Mouse (Mus musculus) hindbrain, postnatal 0 days (tissue): Measurements from ENCODE around the gene Pcdh9. TPM values are rescaled to one million over a fixed set of nuclear protein-coding genes. Genes with fewer than 3 reads are reported as not detected.

Source experiments
- ATAC-seq: fragments of 200-750 bp; cut with Nextera tagmentation; 2 replicates; pipeline ENCODE4 v1.8.0; 2017; ENCODE audit warnings: mild to moderate bottlenecking, moderate TSS enrichment, moderate library complexity
- DNase-seq: peaks from one replicate; pipeline ENCODE4 v3.0.0-alpha.2; 2015; ENCODE audit warnings: low spot score
- H3K27ac ChIP-seq: fragments of 300-500 bp; sonication (generic); 2 replicates; pipeline ENCODE4 v1.5.1; 2014; ENCODE audit warnings: mild to moderate bottlenecking
- H3K27me3 ChIP-seq: fragments of 300-500 bp; sonication (generic); 2 replicates; pipeline ENCODE4 v1.6.1; 2014; ENCODE audit warnings: low read length, mixed read lengths; ENCODE audit not compliant: insufficient read depth
- H3K36me3 ChIP-seq: fragments of 300-500 bp; sonication (generic); 2 replicates; pipeline ENCODE4 v1.6.1; 2014; ENCODE audit warnings: low read length, mixed read lengths; ENCODE audit not compliant: insufficient read depth
- H3K4me1 ChIP-seq: fragments of 300-500 bp; sonication (generic); 2 replicates; pipeline ENCODE4 v1.6.1; 2014; ENCODE audit warnings: antibody characterized with exemption, low read length, mixed read lengths; ENCODE audit not compliant: insufficient read depth
- H3K4me2 ChIP-seq: fragments of 300-500 bp; sonication (generic); 2 replicates; pipeline ENCODE4 v1.6.1; 2014; ENCODE audit warnings: low read depth, mild to moderate bottlenecking, low read length, moderate library complexity, mixed read lengths
- H3K4me3 ChIP-seq: fragments of 300-500 bp; sonication (generic); 2 replicates; pipeline ENCODE4 v1.5.1; 2014; ENCODE audit warnings: low read length
- H3K9ac ChIP-seq: fragments of 300-500 bp; sonication (generic); replicated peaks from 2 replicates; pipeline ENCODE4 v1.6.1; 2014; ENCODE audit warnings: mild to moderate bottlenecking, low read length, moderate library complexity, mixed read lengths
- H3K9me3 ChIP-seq: fragments of 300-500 bp; sonication (generic); 2 replicates; pipeline ENCODE4 v1.6.1; 2016; ENCODE audit warnings: low read length, mixed read lengths
- CTCF ChIP-seq: IDR thresholded peaks from 2 replicates; pipeline ENCODE4 v1.5.1; 2016; ENCODE audit warnings: antibody characterized with exemption, control low read depth, low read depth
- WGBS: fragments of 180-500 bp; shearing (Covaris S2); extraction: QIAGEN DNeasy Blood & Tissue Kit; methylation state at CpG from one replicate; pipeline ENCODE4 v1.1.7; 2014; 5-methylcytosine and 5-hydroxymethylcytosine counted together
- polyA plus RNA-seq: library from polyadenylated mRNA; unstranded; fragments of >200 nt; fragmentation: Nextera tagmentation; extraction: Ambion mirVana; gene quantifications from 2 replicates; pipeline ENCODE4 v1.2.1, GENCODE M21; 2015
- total RNA-seq: library from RNA; depleted of rRNA; stranded (reverse); fragments of >200 nt; gene quantifications from 2 replicates; pipeline ENCODE4 v1.2.3, GENCODE M21; 2014; rRNA removed

The Pcdh9 gene
- total RNA-seq (129 and 178 TPM in 2 replicates), polyA plus RNA-seq (147 and 149 TPM in 2 replicates)

GRCm38 (mm10) chr14:93890519-93891370 lies at the start of gene Pcdh9:
Gene Pcdh9, minus strand, starts transcription at chr14:93890679.
- Histone ChIP-seq H3K9me3 (no peaks in the 10 kb centered on the region), H3K4me2 (peak within 1 kb of the TSS; percentile 86), H3K4me3 (peak within 1 kb of the TSS; percentile 72), H3K27me3 (no peaks in the 10 kb centered on the region), H3K4me1 (0 out of 2 replicates have a peak, but pooled peaks cover 3% of the 10 kb centered on the region), H3K27ac (peak within 1 kb of the TSS; percentile 86), H3K36me3 (no peaks in the 10 kb centered on the region), H3K9ac (peak within 1 kb of the TSS; percentile 68)
- DNase-seq (peak; percentile 97), ATAC-seq (peak; percentile 99)
- TF ChIP-seq CTCF = peak; percentile 51
- under 1% methylated on average over 50 of the region's 50 CpGs for WGBS

- Histone ChIP-seq H3K27me3 (no peaks in the 10 kb centered on the region), H3K36me3 (no peaks in the 10 kb centered on the region), H3K4me2 (no peak overlapping the region), H3K9me3 (no peaks in the 10 kb centered on the region), H3K4me1 (no peaks in the 10 kb centered on the region), H3K4me3 (no peak overlapping the region), H3K27ac (no peak overlapping the region), H3K9ac (no peak overlapping the region)
- 88% methylated on average over 1 of the region's 1 CpGs for WGBS
- TF ChIP-seq CTCF = no peak
- DNase-seq (no peak), ATAC-seq (no peak)
These were observed 16.4 kb upstream of the Pcdh9 start for GRCm38 (mm10) chr14:93906928-93907327.

GRCm38 (mm10) chr14:93898533-93898932 lies 8.1 kb upstream of the Pcdh9 start:
- Histone ChIP-seq H3K4me3 (no peak overlapping the region), H3K9ac (no peak overlapping the region), H3K36me3 (no peaks in the 10 kb centered on the region), H3K4me2 (no peak overlapping the region), H3K4me1 (no peaks in the 10 kb centered on the region), H3K27me3 (no peaks in the 10 kb centered on the region), H3K27ac (no peak overlapping the region), H3K9me3 (no peaks in the 10 kb centered on the region)
- peak; percentile 67 for TF ChIP-seq CTCF
- peak; percentile 74 for DNase-seq
- ATAC-seq = no peak

- no peak overlapping the region for H3K4me2 ChIP-seq
- H3K27ac ChIP-seq = no peak overlapping the region
- H3K4me3 ChIP-seq = no peak overlapping the region
- H3K4me1 ChIP-seq = no peaks in the 10 kb centered on the region
- H3K9ac ChIP-seq = no peak overlapping the region
- H3K9me3 ChIP-seq = no peaks in the 10 kb centered on the region
- no peak for ATAC-seq
- 94% methylated on average over 3 of the region's 3 CpGs for WGBS
- no peak for DNase-seq
- no peaks in the 10 kb centered on the region for H3K36me3 ChIP-seq
- no peak for TF ChIP-seq CTCF
- H3K27me3 ChIP-seq = no peaks in the 10 kb centered on the region
These were observed 4.7 kb upstream of the Pcdh9 start for GRCm38 (mm10) chr14:93895131-93895530.

GRCm38 (mm10) chr14:93891371-93891746 lies 880 bp upstream of the Pcdh9 start:
- H3K4me3 ChIP-seq = peak overlapping the region; percentile 72
- H3K27ac ChIP-seq = peak overlapping the region; percentile 86
- ATAC-seq (no peak), DNase-seq (peak; percentile 59)
- H3K27me3 ChIP-seq = no peaks in the 10 kb centered on the region
- TF ChIP-seq CTCF = no peak
- peak overlapping the region; percentile 86 for H3K4me2 ChIP-seq
- H3K4me1 ChIP-seq = 0 out of 2 replicates have a peak, but pooled peaks cover 3% of the 10 kb centered on the region
- WGBS = 0% methylated on average over 13 of the region's 13 CpGs
- no peaks in the 10 kb centered on the region for H3K36me3 ChIP-seq
- H3K9ac ChIP-seq = peak overlapping the region; percentile 68
- H3K9me3 ChIP-seq = no peaks in the 10 kb centered on the region

GRCm38 (mm10) chr14:93889839-93890518 lies 500 bp downstream of the Pcdh9 start:
- Histone ChIP-seq H3K4me3 (peak overlapping the region; percentile 72), H3K36me3 (no peaks in the 10 kb centered on the region), H3K27me3 (no peaks in the 10 kb centered on the region), H3K27ac (peak overlapping the region; percentile 86), H3K9me3 (no peaks in the 10 kb centered on the region), H3K4me1 (0 out of 2 replicates have a peak, but pooled peaks cover 3% of the 10 kb centered on the region), H3K4me2 (peak overlapping the region; percentile 86), H3K9ac (peak overlapping the region; percentile 68)
- no peak for TF ChIP-seq CTCF
- ATAC-seq = peak; percentile 52
- peak; percentile 49 for DNase-seq
- under 1% methylated on average over 20 of the region's 20 CpGs for WGBS
